In the genomic region with DNA sequence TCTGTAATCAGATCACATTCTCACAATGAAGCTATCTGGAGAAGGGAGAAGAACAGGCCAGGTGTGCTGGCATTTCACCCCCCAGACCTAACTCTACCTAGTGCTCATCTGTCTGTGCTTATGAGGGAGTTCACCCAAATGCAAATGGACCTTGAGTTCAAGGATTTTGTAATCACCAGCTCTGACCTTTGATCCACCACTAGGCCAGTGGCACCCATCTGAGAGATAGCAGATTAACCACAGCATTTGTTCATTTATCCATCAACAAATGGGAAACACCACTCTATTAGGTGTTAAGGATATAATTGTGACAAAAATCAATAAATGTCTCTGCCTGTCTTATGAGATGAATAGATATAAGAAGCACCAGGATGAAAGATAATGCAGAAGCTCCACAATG, we compare ENCODE assay signal across 18 mouse cellular contexts.
"Had no signal": no experiment of that assay in that cellular context is flagged by ENCODE, and none has a peak within 500 bp of the region (broad histone marks: within the 10 kb centered on the region; RNA-seq: fewer than 3 reads in every experiment).

No protein-coding gene starts in this region.

- H3K4me1 ChIP-seq: kidney, embryonic 15.5 days; limb, embryonic 10.5 days; limb, embryonic 13.5 days; megakaryocyte, embryonic 14.5 days had no signal

- H3K4me2 ChIP-seq: kidney, embryonic 15.5 days; limb, embryonic 13.5 days; lung, embryonic 14.5 days; midbrain, embryonic 12.5 days had no signal

- DNase-seq: kidney, adult 18-20 months; kidney, postnatal 14 days; layer of hippocampus, adult 9-11 months; thymus, postnatal 25 days had no signal

- H3K27me3 ChIP-seq: kidney, embryonic 15.5 days; limb, embryonic 13.5 days; megakaryocyte, embryonic 14.5 days; midbrain, embryonic 12.5 days had no signal

- H3K4me3 ChIP-seq: kidney, embryonic 15.5 days; layer of hippocampus, adult 2 months; limb, embryonic 10.5 days; limb, embryonic 13.5 days; megakaryocyte, embryonic 14.5 days; midbrain, embryonic 12.5 days had no signal

- H3K9ac ChIP-seq: kidney, embryonic 15.5 days; limb, embryonic 13.5 days; liver, embryonic 14.5 days; lung, embryonic 14.5 days; midbrain, embryonic 12.5 days had no signal

- H3K9me3 ChIP-seq: kidney, embryonic 15.5 days; limb, embryonic 10.5 days; limb, embryonic 13.5 days; megakaryocyte, embryonic 14.5 days; midbrain, embryonic 12.5 days had no signal

- H3K36me3 ChIP-seq: kidney, embryonic 15.5 days; limb, embryonic 10.5 days; limb, embryonic 13.5 days; midbrain, embryonic 12.5 days had no signal

- ATAC-seq: hindbrain, postnatal 0 days; inflammation-experienced regulatory T-cells, adult 6 months; intestine, embryonic 16.5 days; lung, postnatal 0 days; midbrain, embryonic 16.5 days had no signal

- H3K27ac ChIP-seq: hindbrain, postnatal 0 days; kidney, embryonic 15.5 days; limb, embryonic 10.5 days; limb, embryonic 13.5 days; liver, embryonic 14.5 days; macrophage had no signal
